In the genomic region with DNA sequence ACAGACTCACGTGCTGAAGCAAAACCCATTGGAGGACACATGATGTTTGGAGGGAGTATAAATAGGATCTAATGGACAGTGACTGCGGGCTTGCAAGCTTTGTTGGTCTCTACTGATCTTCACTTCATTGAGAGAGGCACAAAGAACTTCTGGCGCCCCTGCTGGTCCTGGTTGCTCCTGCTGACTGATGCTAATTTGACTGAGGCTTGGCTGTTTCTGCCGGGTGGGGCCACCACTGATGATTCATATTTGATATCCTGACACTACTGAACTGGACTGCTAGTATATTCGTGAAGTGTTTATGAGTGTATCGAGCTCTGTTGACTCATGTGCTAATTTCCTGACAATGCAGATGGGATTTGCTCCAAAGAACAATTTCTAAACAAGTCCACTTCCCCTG, we compare ENCODE assay signal across 13 mouse cellular contexts. TPM values are rescaled to one million over a fixed set of nuclear protein-coding genes. Genes with fewer than 3 reads are reported as not detected.
"Had no signal": no experiment of that assay in that cellular context is flagged by ENCODE, and none has a peak within 500 bp of the region (broad histone marks: within the 10 kb centered on the region; RNA-seq: fewer than 3 reads in every experiment).

No protein-coding gene starts in this region.

- H3K9me3 ChIP-seq: intestine, embryonic 15.5 days; limb, embryonic 10.5 days had no signal

- DNase-seq: kidney, adult 8-10 months; kidney, postnatal 25 days; thymus, postnatal 4 days had no signal

- H3K4me3 ChIP-seq: intestine, embryonic 15.5 days; left cerebral cortex, adult 2 months; limb, embryonic 10.5 days; midbrain, embryonic 13.5 days had no signal

- H3K36me3 ChIP-seq: intestine, embryonic 15.5 days; limb, embryonic 10.5 days; midbrain, embryonic 13.5 days had no signal

- H3K27ac ChIP-seq: intestine, embryonic 15.5 days; left cerebral cortex, adult 2 months; limb, embryonic 10.5 days; midbrain, embryonic 13.5 days; stomach, postnatal 0 days had no signal

- H3K4me2 ChIP-seq: intestine, embryonic 15.5 days; liver, embryonic 11.5 days; midbrain, embryonic 13.5 days had no signal

- ATAC-seq: intestine, embryonic 15.5 days; midbrain, embryonic 13.5 days had no signal

- H3K27me3 ChIP-seq: intestine, embryonic 15.5 days; midbrain, embryonic 13.5 days had no signal

- H3K9ac ChIP-seq: intestine, embryonic 15.5 days; midbrain, embryonic 13.5 days had no signal

- H3K4me1 ChIP-seq: limb, embryonic 10.5 days; midbrain, embryonic 13.5 days had no signal

RNA-seq across cellular contexts. Expression of gene Mill2, which starts 23.0 kb away (rescaled TPM):
- polyA plus RNA-seq: limb, embryonic 10.5 days; neural tube, embryonic 14.5 days had no signal

RNA-seq across cellular contexts. Expression of gene Psg17, which starts 41.4 kb away (rescaled TPM):
- polyA plus RNA-seq: kidney, embryonic 16.5 days; limb, embryonic 10.5 days; liver, embryonic 16.5 days; midbrain, embryonic 13.5 days; midbrain, postnatal 0 days had no signal
